Mouse (Mus musculus): Measurements from ENCODE around the gene Zbtb48. TPM values are rescaled to one million over a fixed set of nuclear protein-coding genes. Genes with fewer than 3 reads are reported as not detected.

The Zbtb48 gene
- polyA plus RNA-seq (2012; ENCODE audit: insufficient read depth, insufficient read length, low replicate concordance, missing spikeins) = not detected in 2 replicates

GRCm38 (mm10) chr4:152027524-152027923 lies at the start of gene Zbtb48:
TSS of gene Zbtb48 (minus strand) at chr4:152027671.
- Histone ChIP-seq H3K27ac (ENCODE audit: insufficient read depth, low read depth, low read length) (no peak within 1 kb of the TSS), H3K4me3 (ENCODE audit: insufficient read depth, low read depth, low read length) (peak within 1 kb of the TSS; percentile 70), H3K4me1 (ENCODE audit: control insufficient read depth, insufficient read depth, low read length) (peaks cover 39% of the 10 kb centered on the region)
- peak; percentile 95 for TF ChIP-seq POLR2A (IDR thresholded peaks at IDR 0.05; ENCODE audit: insufficient read depth, low read depth, low read length)
- no peak for TF ChIP-seq CTCF (IDR thresholded peaks at IDR 0.05; ENCODE audit: insufficient read depth, low read depth, low read length)
- WGBS = under 1% methylated on average over 35 of the region's 35 CpGs

GRCm38 (mm10) chr4:152077191-152077590 lies 49.7 kb upstream of the Zbtb48 start:
- WGBS = 88% methylated on average over 9 of the region's 9 CpGs
- no peak for TF ChIP-seq POLR2A (IDR thresholded peaks at IDR 0.05; ENCODE audit: insufficient read depth, low read depth, low read length)
- TF ChIP-seq CTCF (IDR thresholded peaks at IDR 0.05; ENCODE audit: insufficient read depth, low read depth, low read length) = no peak
- Histone ChIP-seq H3K27ac (ENCODE audit: insufficient read depth, low read depth, low read length) (no peak overlapping the region), H3K4me1 (ENCODE audit: control insufficient read depth, insufficient read depth, low read length) (peaks cover 23% of the 10 kb centered on the region), H3K4me3 (ENCODE audit: insufficient read depth, low read depth, low read length) (no peak overlapping the region)

GRCm38 (mm10) chr4:152074548-152074947 lies 47.1 kb upstream of the Zbtb48 start:
- peaks cover 29% of the 10 kb centered on the region for H3K4me1 ChIP-seq (ENCODE audit: control insufficient read depth, insufficient read depth, low read length)
- WGBS = 88% methylated on average over 9 of the region's 9 CpGs
- no peak for TF ChIP-seq CTCF (IDR thresholded peaks at IDR 0.05; ENCODE audit: insufficient read depth, low read depth, low read length)
- no peak for TF ChIP-seq POLR2A (IDR thresholded peaks at IDR 0.05; ENCODE audit: insufficient read depth, low read depth, low read length)

GRCm38 (mm10) chr4:152073715-152074114 lies 46.2 kb upstream of the Zbtb48 start:
- 66% methylated on average over 6 of the region's 6 CpGs for WGBS
- TF ChIP-seq POLR2A (IDR thresholded peaks at IDR 0.05; ENCODE audit: insufficient read depth, low read depth, low read length) = no peak
- TF ChIP-seq CTCF (IDR thresholded peaks at IDR 0.05; ENCODE audit: insufficient read depth, low read depth, low read length) = no peak
- H3K4me1 ChIP-seq (ENCODE audit: control insufficient read depth, insufficient read depth, low read length) = peaks cover 29% of the 10 kb centered on the region
- H3K4me3 ChIP-seq (ENCODE audit: insufficient read depth, low read depth, low read length) = no peak overlapping the region
- no peak overlapping the region for H3K27ac ChIP-seq (ENCODE audit: insufficient read depth, low read depth, low read length)

More at GRCm38 (mm10) chr4:152074548-152074947, 47.1 kb upstream of the Zbtb48 start:
- Histone ChIP-seq H3K27ac (ENCODE audit: insufficient read depth, low read depth, low read length) (no peak overlapping the region), H3K4me3 (ENCODE audit: insufficient read depth, low read depth, low read length) (no peak overlapping the region)

GRCm38 (mm10) chr4:152072655-152073054 lies 45.2 kb upstream of the Zbtb48 start:
- 44% methylated on average over 10 of the region's 10 CpGs for WGBS
- TF ChIP-seq CTCF (IDR thresholded peaks at IDR 0.05; ENCODE audit: insufficient read depth, low read depth, low read length) (no peak), POLR2A (IDR thresholded peaks at IDR 0.05; ENCODE audit: insufficient read depth, low read depth, low read length) (no peak)
- Histone ChIP-seq H3K4me3 (ENCODE audit: insufficient read depth, low read depth, low read length) (no peak overlapping the region), H3K27ac (ENCODE audit: insufficient read depth, low read depth, low read length) (no peak overlapping the region), H3K4me1 (ENCODE audit: control insufficient read depth, insufficient read depth, low read length) (peaks cover 20% of the 10 kb centered on the region)

GRCm38 (mm10) chr4:152072121-152072601 lies 44.7 kb upstream of the Zbtb48 start, which contains the start of gene Plekhg5:
TSS of gene Plekhg5 (plus strand) at chr4:152072498.
- Histone ChIP-seq H3K4me1 (ENCODE audit: control insufficient read depth, insufficient read depth, low read length) (peaks cover 15% of the 10 kb centered on the region), H3K27ac (ENCODE audit: insufficient read depth, low read depth, low read length) (no peak within 1 kb of the TSS), H3K4me3 (ENCODE audit: insufficient read depth, low read depth, low read length) (no peak within 1 kb of the TSS)
- no peak for TF ChIP-seq CTCF (IDR thresholded peaks at IDR 0.05; ENCODE audit: insufficient read depth, low read depth, low read length)
- no peak for TF ChIP-seq POLR2A (IDR thresholded peaks at IDR 0.05; ENCODE audit: insufficient read depth, low read depth, low read length)
- 56% methylated on average over 10 of the region's 10 CpGs for WGBS

GRCm38 (mm10) chr4:152070494-152071396 lies 43.3 kb upstream of the Zbtb48 start:
- Histone ChIP-seq H3K4me3 (ENCODE audit: insufficient read depth, low read depth, low read length) (no peak overlapping the region), H3K27ac (ENCODE audit: insufficient read depth, low read depth, low read length) (no peak overlapping the region), H3K4me1 (ENCODE audit: control insufficient read depth, insufficient read depth, low read length) (peaks cover 13% of the 10 kb centered on the region)
- WGBS = 73% methylated on average over 11 of the region's 11 CpGs
- TF ChIP-seq CTCF (IDR thresholded peaks at IDR 0.05; ENCODE audit: insufficient read depth, low read depth, low read length) = no peak
- no peak for TF ChIP-seq POLR2A (IDR thresholded peaks at IDR 0.05; ENCODE audit: insufficient read depth, low read depth, low read length)

- H3K4me1 ChIP-seq (ENCODE audit: control insufficient read depth, insufficient read depth, low read length) = peaks cover 13% of the 10 kb centered on the region
- WGBS = 89% methylated on average over 3 of the region's 3 CpGs
- H3K27ac ChIP-seq (ENCODE audit: insufficient read depth, low read depth, low read length) = no peak overlapping the region
- H3K4me3 ChIP-seq (ENCODE audit: insufficient read depth, low read depth, low read length) = no peak overlapping the region
- TF ChIP-seq CTCF (IDR thresholded peaks at IDR 0.05; ENCODE audit: insufficient read depth, low read depth, low read length) (no peak), POLR2A (IDR thresholded peaks at IDR 0.05; ENCODE audit: insufficient read depth, low read depth, low read length) (no peak)
Measured at GRCm38 (mm10) chr4:152069245-152069644, 41.8 kb upstream of the Zbtb48 start.

- peaks cover 13% of the 10 kb centered on the region for H3K4me1 ChIP-seq (ENCODE audit: control insufficient read depth, insufficient read depth, low read length)
- 82% methylated on average over 6 of the region's 6 CpGs for WGBS
Measured at GRCm38 (mm10) chr4:152068166-152068724, 40.8 kb upstream of the Zbtb48 start.

More at GRCm38 (mm10) chr4:152068166-152068724, 40.8 kb upstream of the Zbtb48 start:
- no peak for TF ChIP-seq POLR2A (IDR thresholded peaks at IDR 0.05; ENCODE audit: insufficient read depth, low read depth, low read length)
- no peak for TF ChIP-seq CTCF (IDR thresholded peaks at IDR 0.05; ENCODE audit: insufficient read depth, low read depth, low read length)
- H3K27ac ChIP-seq (ENCODE audit: insufficient read depth, low read depth, low read length) = no peak overlapping the region
- no peak overlapping the region for H3K4me3 ChIP-seq (ENCODE audit: insufficient read depth, low read depth, low read length)
